Mouse (Mus musculus): ENCODE data around the gene Unc13d. TPM values are rescaled to one million over a fixed set of nuclear protein-coding genes. Genes with fewer than 3 reads are reported as not detected.

The Unc13d gene
- total and polyA plus RNA-seq, 3 experiments = 8.9 to 15.7 (median 14.0) TPM

- peak overlapping the region; percentile 60 to 82 (median 81) for H3K4me3 ChIP-seq (replicated peaks in 1 of 3; ENCODE audit: low read depth in 2 of 3, low read length in 2 of 3, poor library complexity in 1 of 3)
- no peaks in the 10 kb centered on the region for H3K9me3 ChIP-seq (replicated peaks; ENCODE audit: low read length)
- peak overlapping the region; percentile 98 for H3K9ac ChIP-seq (ENCODE audit: insufficient read depth, low read depth)
- H3K36me3 ChIP-seq (replicated peaks in 1 of 2; ENCODE audit: control insufficient read depth in 1 of 2, insufficient read depth in 1 of 2, low read length in 1 of 2) = peaks cover 17 to 23% of the 10 kb centered on the region in 2 experiments
- H3K27ac ChIP-seq (ENCODE audit: insufficient read depth, low read depth) = peak overlapping the region; percentile 93
- in situ Hi-C loops (cut with MboI; ENCODE audit: low pct_ligation_motif_present, low pct_unique_long_range_greater_than_20kb, low sequenced_read_pairs) = loop anchor here (25.0 kb wide), 1 partner anchor 412 kb away; the partner anchor contains the start of genes Gga3, Mif4gd and Mrps7
- H3K4me2 ChIP-seq (ENCODE audit: insufficient read depth, low read depth, poor library complexity, severe bottlenecking) = no peak overlapping the region
- H3K27me3 ChIP-seq (replicated peaks) = peaks cover 18% of the 10 kb centered on the region
- H3K4me1 ChIP-seq (ENCODE audit: control insufficient read depth in 1 of 2, insufficient read depth in 2 of 2) = peaks cover 5 to 30% of the 10 kb centered on the region in 2 experiments; a peak in 3 of 4 replicates
- peak; percentile 100 for DNase-seq (ENCODE audit: extremely low read depth)
- TF ChIP-seq USF2 (conservative IDR thresholded peaks at IDR 0.05; ENCODE audit: low read depth, low read length) (no peak), NELFE (IDR thresholded peaks at IDR 0.05; ENCODE audit: low read depth, low read length) (peak; percentile 100), MAZ (IDR thresholded peaks at IDR 0.05; ENCODE audit: low read depth, low read length) (0 out of 2 replicates have a peak, but pooled peaks have one; percentile 94), KAT2A (IDR thresholded peaks at IDR 0.05; ENCODE audit: insufficient replicate concordance, low read length) (no peak), JUN (IDR thresholded peaks at IDR 0.05; ENCODE audit: insufficient read depth, low read depth, low read length) (no peak), RCOR1 (conservative IDR thresholded peaks at IDR 0.05; ENCODE audit: low read depth, low read length) (no peak), IRF4 (IDR thresholded peaks at IDR 0.05; ENCODE audit: low read depth, low read length) (peak; percentile 62; the same call in 1 of the 2 replicates), TCF12 (IDR thresholded peaks at IDR 0.05; ENCODE audit: low read depth, low read length) (peak; percentile 100), MYC (IDR thresholded peaks at IDR 0.05; ENCODE audit: low read depth, low read length) (peak; percentile 33; the same call in 1 of the 2 replicates), ZC3H11A (IDR thresholded peaks at IDR 0.05; ENCODE audit: low read depth, low read length) (no peak), BHLHE40 (IDR thresholded peaks at IDR 0.05; ENCODE audit: low read depth, low read length) (no peak), HCFC1 (IDR thresholded peaks at IDR 0.05; ENCODE audit: low read depth, low read length) (peak; percentile 79), GABPA (IDR thresholded peaks at IDR 0.05; ENCODE audit: insufficient replicate concordance, low read depth, low read length) (no peak), ZKSCAN1 (IDR thresholded peaks at IDR 0.05; ENCODE audit: borderline replicate concordance, low read depth, low read length) (no peak), E2F4 (IDR thresholded peaks at IDR 0.05; ENCODE audit: insufficient replicate concordance, low read depth, low read length) (no peak), RAD21 (IDR thresholded peaks at IDR 0.05; ENCODE audit: low read depth, low read length) (no peak), JUND (conservative IDR thresholded peaks at IDR 0.05; ENCODE audit: low read depth, low read length) (no peak), ETS1 (conservative IDR thresholded peaks at IDR 0.05; ENCODE audit: low read depth, low read length) (no peak), CHD2 (IDR thresholded peaks at IDR 0.05; ENCODE audit: low read length) (peak; percentile 88), ZNF384 (IDR thresholded peaks at IDR 0.05; ENCODE audit: low read depth, low read length) (no peak), POLR2A (IDR thresholded peaks at IDR 0.05; ENCODE audit: low read depth, low read length) (peak; percentile 100), ZMIZ1 (IDR thresholded peaks at IDR 0.05; ENCODE audit: low read depth, low read length) (peak; percentile 100), MAFK (IDR thresholded peaks at IDR 0.05; ENCODE audit: insufficient replicate concordance, low read length) (no peak), SMC3 (IDR thresholded peaks at IDR 0.05; ENCODE audit: low read depth, low read length) (no peak), TBP (conservative IDR thresholded peaks at IDR 0.05; ENCODE audit: low read depth, low read length) (peak; percentile 98), NRF1 (IDR thresholded peaks at IDR 0.05; ENCODE audit: low read depth, low read length) (peak; percentile 44; the same call in 1 of the 2 replicates), ELF1 (IDR thresholded peaks at IDR 0.05; ENCODE audit: low read depth, low read length) (peak; percentile 81), CTCF (conservative IDR thresholded peaks at IDR 0.05 in 1 of 2, IDR thresholded peaks at IDR 0.05 in 1 of 2; ENCODE audit: low read depth in 2 of 2, low read length in 2 of 2) (no peak), MEF2A (IDR thresholded peaks at IDR 0.05; ENCODE audit: borderline replicate concordance, low read depth, low read length) (no peak; the same call in 1 of the 2 replicates), MXI1 (IDR thresholded peaks at IDR 0.05; ENCODE audit: low read depth, low read length) (peak; percentile 86; the same call in 1 of the 2 replicates), PAX5 (IDR thresholded peaks at IDR 0.05; ENCODE audit: low read length) (no peak), CHD1 (IDR thresholded peaks at IDR 0.05; ENCODE audit: low read depth, low read length) (no peak), MAX (IDR thresholded peaks at IDR 0.05; ENCODE audit: low read length) (peak; percentile 62; the same call in 1 of the 2 replicates), USF1 (IDR thresholded peaks at IDR 0.05; ENCODE audit: low read depth, low read length) (no peak), EP300 (IDR thresholded peaks at IDR 0.05; ENCODE audit: low read length) (no peak), SIN3A (IDR thresholded peaks at IDR 0.05; ENCODE audit: low read length) (peak; percentile 94), POLR2AphosphoS2 (IDR thresholded peaks at IDR 0.05; ENCODE audit: low read depth, low read length) (peak; percentile 100), UBTF (IDR thresholded peaks at IDR 0.05; ENCODE audit: low read depth, low read length) (peak; percentile 15; the same call in 1 of the 2 replicates)
- H3K79me2 ChIP-seq (replicated peaks; ENCODE audit: control insufficient read depth, extremely low read depth, insufficient read depth, poor library complexity, severe bottlenecking) = peaks cover 11% of the 10 kb centered on the region
- dilution Hi-C loops (cut with MboI; ENCODE audit: extremely low pct_ligation_motif_present, extremely low pct_unique_long_range_greater_than_20kb, low sequenced_read_pairs) = no loop called here
Measured at GRCm38 (mm10) chr11:116024356-116024808, 53.4 kb downstream of the Unc13d start.
